Mouse (Mus musculus) brain, embryonic 14.5 days (tissue): ENCODE measurements at regions not wholly inside any gene's neighbourhood (a gene's known extent, or its start where the extent isn't known, plus 50 kb on each side); places are given as distances from the start of the nearest gene placed in this dataset.
"Not testable (repeated sequence)": the region's sequence is repeated elsewhere in the genome, so short reads cannot be mapped to it uniquely, and the experiment has no call there.

Source experiments
- CTCF ChIP-seq: fragments of 200-500 bp; IDR thresholded peaks from 2 replicates; pipeline ENCODE4 v1.5.1; 2012; ENCODE audit warnings: inconsistent platforms, mild to moderate bottlenecking, moderate library complexity, borderline replicate concordance; ENCODE audit not compliant: insufficient read depth, insufficient read length; ENCODE audit errors: extremely low read depth
- POLR2A ChIP-seq: fragments of 200-500 bp; IDR thresholded peaks from 2 replicates; pipeline ENCODE4 v1.6.1; 2012; ENCODE audit warnings: mild to moderate bottlenecking, inconsistent platforms, borderline replicate concordance; ENCODE audit not compliant: poor library complexity, insufficient read depth, insufficient read length, severe bottlenecking; ENCODE audit errors: extremely low read depth

GRCm38 (mm10) chr15:16975821-16976220 is 247.3 kb downstream of the Cdh9 start:
- not testable (repeated sequence) for TF ChIP-seq CTCF, POLR2A
